Mouse (Mus musculus) heart, adult 2 months (tissue): ENCODE results near the gene Ednrb.

Source experiments
- CTCF ChIP-seq: fragments of 200-600 bp; IDR thresholded peaks from 2 replicates; pipeline ENCODE4 v1.8.1; 2022; ENCODE audit warnings: antibody characterized with exemption, mild to moderate bottlenecking, moderate library complexity
- EP300 ChIP-seq: fragments of 200-500 bp; IDR thresholded peaks from 2 replicates; pipeline ENCODE4 v1.6.1; 2011; ENCODE audit warnings: low read depth, low read length, control low read depth; ENCODE audit not compliant: insufficient read depth

DNA sequence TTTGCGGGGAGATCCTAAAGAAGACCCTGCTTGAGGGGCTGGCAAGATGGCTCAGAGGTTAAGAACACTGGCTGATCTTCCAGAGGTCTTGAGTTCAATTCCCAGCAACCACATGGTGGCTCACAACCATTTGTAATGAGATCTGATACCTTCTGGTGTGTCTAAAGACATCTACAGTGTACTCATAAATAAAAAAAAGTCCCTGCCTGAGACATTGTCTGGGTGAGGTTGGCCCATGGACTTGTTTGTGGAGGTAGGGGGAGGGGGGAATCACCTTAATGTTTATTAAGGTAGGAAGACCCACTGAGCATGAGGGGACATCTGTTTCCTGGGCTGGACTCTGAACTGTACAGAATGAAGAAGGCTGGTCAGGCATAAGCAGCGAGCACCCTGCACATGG is 1.5 kb upstream of the Ednrb start:
- TF ChIP-seq EP300 (no peak), CTCF (no peak)
